Mouse (Mus musculus) right cerebral cortex, postnatal 14 days (tissue): Measurements from ENCODE around the gene Fam43b.

Experiments
- DNase-seq: peaks from one replicate; pipeline ENCODE4 v3.0.0; 2022

The Fam43b gene

GRCm38 (mm10) chr4:138393703-138394102 is 2.6 kb downstream of the Fam43b start:
- DNase-seq: no peak

- no peak for DNase-seq
Observed at GRCm38 (mm10) chr4:138383789-138384188, 12.5 kb downstream of the Fam43b start.

GRCm38 (mm10) chr4:138382462-138382861 is 13.9 kb downstream of the Fam43b start:
- DNase-seq: no peak

GRCm38 (mm10) chr4:138380132-138380689 is 16.1 kb downstream of the Fam43b start:
- no peak for DNase-seq

- peak; percentile 53 for DNase-seq
Observed at GRCm38 (mm10) chr4:138379091-138379840, 17.1 kb downstream of the Fam43b start.

GRCm38 (mm10) chr4:138377526-138377925 is 18.8 kb downstream of the Fam43b start:
- no peak for DNase-seq

GRCm38 (mm10) chr4:138375117-138375516 is 21.2 kb downstream of the Fam43b start:
- no peak for DNase-seq

- DNase-seq: no peak
Observed at GRCm38 (mm10) chr4:138370996-138371516, 25.3 kb downstream of the Fam43b start.

- DNase-seq: no peak
Observed at GRCm38 (mm10) chr4:138368498-138369260, 27.6 kb downstream of the Fam43b start.

- DNase-seq: peak; percentile 36
Observed at GRCm38 (mm10) chr4:138367641-138368497, 28.5 kb downstream of the Fam43b start, which contains the start of gene Cda. Gene Cda (minus strand): TSS chr4:138367992.

GRCm38 (mm10) chr4:138366561-138366960 is 29.8 kb downstream of the Fam43b start:
- no peak for DNase-seq

- DNase-seq: no peak
Observed at GRCm38 (mm10) chr4:138363511-138363910, 32.8 kb downstream of the Fam43b start.

GRCm38 (mm10) chr4:138362883-138363282 is 33.4 kb downstream of the Fam43b start:
- DNase-seq: no peak

GRCm38 (mm10) chr4:138361370-138361821 is 34.9 kb downstream of the Fam43b start:
- DNase-seq: peak; percentile 27

GRCm38 (mm10) chr4:138358176-138358575 is 38.2 kb downstream of the Fam43b start:
- DNase-seq: no peak

- DNase-seq: no peak
Observed at GRCm38 (mm10) chr4:138356551-138356950, 39.8 kb downstream of the Fam43b start.

- DNase-seq: no peak
Observed at GRCm38 (mm10) chr4:138356141-138356540, 40.2 kb downstream of the Fam43b start.

- no peak for DNase-seq
Observed at GRCm38 (mm10) chr4:138355496-138355895, 40.8 kb downstream of the Fam43b start.

- no peak for DNase-seq
Observed at GRCm38 (mm10) chr4:138353438-138354171, 42.7 kb downstream of the Fam43b start.

- no peak for DNase-seq
Observed at GRCm38 (mm10) chr4:138352692-138353091, 43.6 kb downstream of the Fam43b start.

GRCm38 (mm10) chr4:138351821-138352220 is 44.5 kb downstream of the Fam43b start:
- DNase-seq: no peak

GRCm38 (mm10) chr4:138348716-138349115 is 47.6 kb downstream of the Fam43b start:
- no peak for DNase-seq
